Mouse (Mus musculus) testis, postnatal 14 days (tissue): ENCODE results near the gene Mrpl24.
A peak's percentile ranks its signal among the peaks of the same experiment; 100 is the strongest.
"Not testable (repeated sequence)": the region's sequence is repeated elsewhere in the genome, so short reads cannot be mapped to it uniquely, and the experiment has no call there.

ENCODE experiments used
- DNase-seq: peaks from one replicate; pipeline ENCODE4 v3.0.0; 2021; ENCODE audit warnings: low spot score

The Mrpl24 gene

GRCm38 (mm10) chr3:87919336-87920108, at the start of gene Mrpl24:
TSS of gene Mrpl24 (plus strand) at chr3:87919506.
- peak; percentile 87 for DNase-seq

DNA sequence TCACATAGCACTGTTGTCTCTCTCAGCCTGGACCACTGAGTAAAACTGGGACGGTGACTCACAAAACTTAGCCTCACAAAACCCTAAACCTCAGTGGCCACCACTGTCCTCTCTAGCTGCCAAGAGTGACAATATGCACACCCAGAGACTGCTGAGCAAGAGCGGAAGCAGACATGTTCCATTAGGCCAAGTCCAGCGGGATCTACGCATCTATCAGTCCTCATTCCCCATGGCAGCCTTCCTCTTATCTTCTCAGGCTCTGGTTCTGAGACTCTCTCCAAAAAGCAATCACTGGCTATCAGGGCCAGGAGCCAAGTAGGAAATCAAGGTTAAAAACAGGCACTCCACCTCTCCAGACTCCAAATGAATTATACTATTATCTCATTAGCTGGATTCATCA, 41.6 kb upstream of the Mrpl24 start:
- DNase-seq: no peak

- DNase-seq: no peak
Observed at GRCm38 (mm10) chr3:87884291-87884690, 35.0 kb upstream of the Mrpl24 start.

- DNase-seq: peak; percentile 71
Observed at GRCm38 (mm10) chr3:87884708-87885251, 34.5 kb upstream of the Mrpl24 start.

GRCm38 (mm10) chr3:87885281-87886003, 33.9 kb upstream of the Mrpl24 start, which contains the start of gene Prcc:
TSS of gene Prcc (minus strand) at chr3:87885608.
- peak; percentile 96 for DNase-seq

DNA sequence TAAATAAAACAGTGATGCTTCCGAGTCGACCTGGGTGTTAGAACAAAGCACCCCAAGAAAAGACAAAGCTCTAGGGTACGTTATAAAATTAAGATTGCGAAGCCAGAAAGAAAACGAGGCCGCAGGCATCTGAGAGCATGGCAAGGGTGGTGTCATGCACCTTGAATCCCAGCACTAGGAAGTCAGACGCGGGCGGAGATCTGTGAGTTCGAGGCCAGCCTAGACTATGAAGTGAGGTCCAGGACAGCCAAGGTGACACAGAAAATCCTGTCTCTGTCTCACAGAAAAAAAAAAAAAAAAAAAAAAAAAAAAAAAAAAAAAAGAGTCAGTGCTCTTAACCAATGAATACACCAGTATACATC, 33.3 kb upstream of the Mrpl24 start:
- DNase-seq: no peak

GRCm38 (mm10) chr3:87886416-87886815, 32.9 kb upstream of the Mrpl24 start:
- DNase-seq: no peak

DNA sequence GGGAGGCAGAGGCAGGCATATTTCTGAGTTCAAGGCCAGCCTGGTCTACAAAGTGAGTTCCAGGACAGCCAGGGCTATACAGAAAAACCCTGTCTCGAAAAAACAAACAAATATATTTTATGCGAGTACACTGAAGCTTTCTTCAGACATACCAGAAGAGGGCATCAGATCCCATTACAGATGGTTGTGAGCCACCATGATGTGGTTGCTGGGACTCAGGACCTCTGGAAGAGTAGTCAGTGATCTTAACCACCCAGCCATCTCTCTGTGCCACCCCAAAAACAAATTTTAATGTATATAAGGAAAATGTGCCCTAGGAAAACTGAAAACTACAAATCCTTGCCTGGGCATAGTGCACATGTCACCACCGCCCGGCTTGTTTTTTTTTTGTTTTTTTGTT, 31.9 kb upstream of the Mrpl24 start:
- DNase-seq: not testable (repeated sequence)

GRCm38 (mm10) chr3:87891481-87891880, 27.8 kb upstream of the Mrpl24 start:
- no peak for DNase-seq

GRCm38 (mm10) chr3:87893367-87893905, 25.9 kb upstream of the Mrpl24 start:
- DNase-seq: no peak

- DNase-seq: no peak
Observed at GRCm38 (mm10) chr3:87899266-87899665, 20.0 kb upstream of the Mrpl24 start.

- DNase-seq: no peak
Observed at GRCm38 (mm10) chr3:87899776-87900175, 19.5 kb upstream of the Mrpl24 start.

- DNase-seq: no peak
Observed at GRCm38 (mm10) chr3:87901036-87901624, 18.2 kb upstream of the Mrpl24 start.

DNA sequence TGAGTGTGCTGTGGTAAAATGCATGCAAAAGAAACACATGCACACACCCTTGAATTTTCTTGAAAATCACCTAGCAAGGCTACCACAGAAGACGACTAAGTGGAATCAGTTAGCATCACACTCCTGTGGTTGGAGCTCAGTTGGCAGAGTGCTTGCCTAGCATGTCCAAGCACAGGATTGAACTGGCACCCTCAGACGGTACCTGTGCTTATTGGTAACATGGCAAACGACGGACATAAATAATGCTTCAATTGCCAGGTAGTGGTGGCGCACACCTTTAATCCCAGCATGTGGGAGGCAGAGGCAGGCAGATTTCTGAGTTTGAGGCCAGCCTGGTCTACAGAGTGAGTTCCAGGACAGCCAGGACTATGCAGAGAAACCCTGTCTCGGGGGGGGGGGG, 17.3 kb upstream of the Mrpl24 start:
- DNase-seq: not testable (repeated sequence)

GRCm38 (mm10) chr3:87903821-87904220, 15.5 kb upstream of the Mrpl24 start:
- no peak for DNase-seq

DNA sequence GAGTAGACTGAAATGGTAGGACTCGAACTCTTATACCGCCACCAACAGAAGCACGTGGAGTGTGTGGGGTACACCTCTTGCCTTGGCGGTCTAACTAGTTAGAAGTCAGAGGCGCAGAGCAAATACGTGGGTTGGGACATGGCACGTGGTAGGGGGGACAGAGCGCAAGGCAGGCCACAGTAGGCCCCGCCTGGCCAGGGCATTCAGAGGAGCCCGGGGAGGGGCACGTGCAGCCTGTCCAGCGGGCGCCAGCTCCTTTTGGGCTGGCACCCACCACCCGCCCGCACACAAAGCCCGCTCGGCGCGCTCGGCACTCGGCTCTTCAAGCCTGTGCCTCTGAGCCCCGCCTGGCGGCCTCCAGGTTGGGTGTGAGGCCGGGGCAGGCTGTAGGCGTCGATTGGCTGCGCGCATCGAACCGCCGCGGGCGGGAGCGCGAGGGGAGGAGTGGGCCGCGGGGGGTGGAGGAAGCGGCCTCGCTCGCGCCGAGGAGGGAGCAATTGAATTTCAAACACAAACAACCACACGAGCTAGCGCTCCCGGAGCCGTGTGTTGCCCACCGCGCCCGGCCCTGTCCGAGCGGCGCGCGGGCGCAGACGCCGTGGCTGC, 13.3 kb upstream of the Mrpl24 start, which contains the start of gene Hdgf:
Gene Hdgf, plus strand, starts transcription at position 442 of the 606 bp plus-strand sequence.
- DNase-seq: peak; percentile 96

DNA sequence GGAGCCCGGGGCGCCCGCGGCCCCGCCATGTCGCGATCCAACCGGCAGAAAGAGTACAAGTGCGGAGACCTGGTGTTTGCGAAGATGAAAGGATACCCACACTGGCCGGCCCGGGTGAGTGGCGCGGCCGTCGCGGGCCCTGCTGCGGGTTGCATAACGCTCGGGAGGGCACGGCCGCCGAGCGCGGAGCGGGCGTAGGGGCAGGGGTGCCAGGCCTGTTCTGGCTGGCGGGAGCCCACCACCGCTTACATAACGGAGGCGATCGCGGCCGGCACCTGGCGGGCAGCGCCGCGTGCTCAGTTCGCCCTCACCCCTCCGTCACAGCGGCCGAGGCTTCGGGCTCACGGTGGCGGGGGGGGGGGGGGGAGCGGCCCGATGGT, 12.7 kb upstream of the Mrpl24 start:
- DNase-seq: peak; percentile 75

- peak; percentile 46 for DNase-seq
Observed at GRCm38 (mm10) chr3:87906981-87907857, 12.1 kb upstream of the Mrpl24 start.

DNA sequence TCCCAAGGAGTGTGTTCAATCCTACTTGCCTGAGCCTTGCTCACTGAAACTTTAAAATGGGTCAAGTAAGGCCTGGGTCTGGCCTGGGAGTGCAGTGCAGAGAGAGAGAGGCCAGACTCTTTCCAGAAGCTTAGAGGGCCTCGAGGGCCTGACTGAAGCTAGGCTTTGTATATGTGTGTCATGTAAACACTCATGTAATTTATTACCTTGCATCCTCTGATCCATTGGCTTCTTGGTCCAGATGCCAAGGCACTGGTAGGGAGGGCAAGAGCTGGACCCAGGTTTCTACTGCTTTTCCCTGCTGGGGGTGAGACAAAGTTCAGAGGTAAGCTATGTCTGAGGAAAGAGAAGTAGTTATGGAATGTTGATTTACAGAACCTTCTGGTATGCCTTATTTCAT, 11.4 kb upstream of the Mrpl24 start:
- DNase-seq: no peak

DNA sequence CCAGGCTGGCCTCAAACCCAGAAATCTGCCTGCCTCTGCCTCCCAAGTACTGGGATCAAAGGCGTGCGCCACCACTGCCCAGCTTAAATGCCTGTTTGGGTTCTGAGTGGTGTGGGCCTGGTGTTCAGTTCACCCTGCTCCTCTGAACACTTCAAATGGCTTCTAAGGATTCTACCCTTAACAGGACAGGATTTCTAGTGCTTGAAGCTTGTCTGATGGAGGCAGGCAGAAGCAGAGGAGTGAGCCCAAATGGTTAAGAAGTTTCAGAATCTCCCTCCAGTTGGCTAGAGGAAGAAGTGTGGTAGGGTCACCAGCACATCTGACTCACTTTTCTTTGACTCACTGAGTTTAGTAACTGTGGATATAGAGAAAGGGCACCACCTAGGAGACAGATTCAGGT, 9.9 kb upstream of the Mrpl24 start:
- DNase-seq: no peak

DNA sequence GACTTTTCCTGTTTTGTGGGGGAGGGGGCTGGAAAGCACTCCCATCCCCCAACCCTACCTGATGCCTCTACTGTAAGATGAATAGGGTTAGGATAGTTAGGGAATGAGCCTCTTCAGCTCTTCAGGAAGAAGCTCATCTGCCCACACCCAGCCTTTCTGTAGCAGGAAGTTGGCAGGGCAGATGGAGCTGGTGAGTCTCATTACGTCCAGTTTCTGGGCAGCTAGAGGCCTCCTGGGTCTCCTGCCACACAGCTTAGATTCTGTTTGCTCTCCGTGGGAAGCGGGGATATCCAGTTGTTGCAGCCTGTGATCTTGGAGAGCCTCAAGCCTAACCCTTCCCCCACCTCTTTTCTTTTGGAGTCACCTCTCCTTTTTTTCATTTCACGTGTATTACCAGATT, 9.4 kb upstream of the Mrpl24 start:
- no peak for DNase-seq
